ENCODE assay signal across 8 mouse cellular contexts in the genomic region with DNA sequence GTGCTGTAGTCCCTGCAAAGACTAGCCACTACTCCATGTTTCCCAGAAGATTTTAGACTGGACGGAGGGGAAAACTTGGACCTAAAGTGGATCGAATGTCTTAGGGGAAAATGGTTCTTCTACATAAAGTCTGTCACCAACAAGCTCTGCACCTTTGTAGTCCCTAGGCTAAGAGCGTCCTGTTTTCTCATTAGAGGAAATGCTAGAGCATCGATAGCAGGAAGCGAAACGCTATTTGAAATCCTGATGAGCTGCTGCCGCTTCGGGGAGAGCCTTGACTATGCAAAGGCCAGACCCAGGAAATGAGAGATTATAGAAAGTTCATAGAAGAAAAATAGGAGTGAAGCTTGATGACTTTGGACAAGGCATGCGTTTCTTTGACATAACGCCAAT.
"Had no signal": no experiment of that assay in that cellular context is flagged by ENCODE, and none has a peak within 500 bp of the region (broad histone marks: within the 10 kb centered on the region; RNA-seq: fewer than 3 reads in every experiment).

No protein-coding gene starts in this region.

- H3K27me3 ChIP-seq: limb, embryonic 12.5 days; neural tube, embryonic 15.5 days had no signal

- ATAC-seq: midbrain, embryonic 16.5 days had no signal

- H3K4me3 ChIP-seq: limb, embryonic 12.5 days; midbrain, embryonic 12.5 days; myocyte; neural tube, embryonic 15.5 days had no signal

- H3K9ac ChIP-seq: limb, embryonic 12.5 days; liver, embryonic 14.5 days; lung, embryonic 14.5 days; midbrain, embryonic 12.5 days; neural tube, embryonic 15.5 days had no signal

- H3K4me2 ChIP-seq: limb, embryonic 12.5 days; lung, embryonic 14.5 days; midbrain, embryonic 12.5 days; neural tube, embryonic 15.5 days had no signal

- H3K9me3 ChIP-seq: midbrain, embryonic 12.5 days; neural tube, embryonic 15.5 days had no signal

- H3K4me1 ChIP-seq: midbrain, embryonic 12.5 days had no signal

- H3K36me3 ChIP-seq: limb, embryonic 12.5 days; midbrain, embryonic 12.5 days; neural tube, embryonic 15.5 days had no signal

- H3K27ac ChIP-seq: limb, embryonic 12.5 days; liver, embryonic 14.5 days; midbrain, embryonic 12.5 days; neural tube, embryonic 15.5 days; stomach, postnatal 0 days had no signal
